Mouse (Mus musculus): Measurements from ENCODE around the gene Lyl1.

Lyl1 gene

DNA sequence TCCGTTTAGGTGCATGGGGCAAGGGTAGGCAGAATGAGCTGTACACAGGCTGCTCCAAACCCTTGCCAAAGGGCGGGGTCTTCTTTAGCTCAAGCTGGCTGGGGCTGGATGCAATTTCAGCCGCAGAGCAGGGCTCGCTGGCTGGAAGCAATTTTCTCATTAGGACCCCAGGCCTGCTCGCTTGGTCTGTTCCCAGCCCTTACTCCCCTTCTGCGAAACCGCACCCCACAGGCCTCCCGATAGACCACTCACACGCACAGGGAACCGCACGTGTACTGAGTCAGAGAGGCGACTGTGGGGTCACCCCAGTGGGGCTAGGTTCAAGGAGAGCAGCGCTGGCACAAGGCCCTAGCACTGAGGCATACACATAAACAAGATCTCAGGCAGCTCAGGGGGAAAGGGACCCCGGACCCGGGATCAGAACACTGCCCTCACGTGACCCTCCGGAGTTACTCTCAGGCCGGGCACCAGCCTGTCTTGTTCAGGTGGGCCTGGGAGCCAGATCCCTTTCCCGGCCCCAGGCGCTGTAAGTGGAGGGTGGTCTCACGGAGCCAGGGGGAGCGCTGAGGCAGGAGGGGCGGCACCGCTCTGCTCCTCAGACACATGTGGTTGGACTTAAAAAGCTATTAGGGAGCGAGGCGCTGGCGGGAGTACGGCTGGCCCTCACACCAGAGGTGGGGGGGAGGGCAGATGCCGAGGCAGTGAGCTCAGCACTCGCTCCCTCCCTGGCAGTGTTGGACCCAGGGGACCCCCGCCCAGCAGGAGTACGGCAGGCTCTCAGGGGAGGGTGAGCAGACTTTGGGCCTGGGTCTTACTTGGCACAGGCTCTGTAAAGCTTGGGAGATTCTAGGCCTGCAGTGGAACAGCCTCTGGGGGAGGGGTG lies 41.2 kb downstream of the Lyl1 start:
- DNase-seq (ENCODE audit: low spot score), result peak; percentile 82

- DNase-seq (ENCODE audit: low spot score), result peak; percentile 48
These were observed 41.8 kb downstream of the Lyl1 start for GRCm38 (mm10) chr8:84743054-84743415.

- DNase-seq (ENCODE audit: low spot score), result peak; percentile 82
These were observed 42.5 kb downstream of the Lyl1 start for GRCm38 (mm10) chr8:84743517-84744420.

- DNase-seq (ENCODE audit: low spot score), result no peak
These were observed 44.0 kb downstream of the Lyl1 start for GRCm38 (mm10) chr8:84745032-84745925.

DNA sequence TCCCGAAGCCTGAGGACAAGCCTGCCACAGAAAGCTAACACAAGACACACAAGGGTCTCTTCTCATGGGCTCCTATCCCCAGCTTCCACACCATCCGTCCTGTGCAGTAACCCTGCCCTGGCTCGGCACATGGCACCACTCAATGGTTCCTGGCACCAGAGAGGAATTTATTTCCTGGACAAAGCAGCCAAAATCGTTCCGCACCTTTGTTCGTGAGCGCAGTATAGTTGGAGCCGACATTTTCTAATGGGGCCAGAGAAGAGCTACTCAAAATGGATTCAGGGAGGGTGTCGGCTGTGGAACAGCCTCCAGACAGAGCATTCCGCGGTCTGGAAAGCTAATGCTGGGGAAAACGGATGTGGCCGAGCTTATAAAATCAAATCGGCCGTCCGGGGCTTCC lies 48.3 kb downstream of the Lyl1 start:
- DNase-seq (ENCODE audit: low spot score), result no peak

DNA sequence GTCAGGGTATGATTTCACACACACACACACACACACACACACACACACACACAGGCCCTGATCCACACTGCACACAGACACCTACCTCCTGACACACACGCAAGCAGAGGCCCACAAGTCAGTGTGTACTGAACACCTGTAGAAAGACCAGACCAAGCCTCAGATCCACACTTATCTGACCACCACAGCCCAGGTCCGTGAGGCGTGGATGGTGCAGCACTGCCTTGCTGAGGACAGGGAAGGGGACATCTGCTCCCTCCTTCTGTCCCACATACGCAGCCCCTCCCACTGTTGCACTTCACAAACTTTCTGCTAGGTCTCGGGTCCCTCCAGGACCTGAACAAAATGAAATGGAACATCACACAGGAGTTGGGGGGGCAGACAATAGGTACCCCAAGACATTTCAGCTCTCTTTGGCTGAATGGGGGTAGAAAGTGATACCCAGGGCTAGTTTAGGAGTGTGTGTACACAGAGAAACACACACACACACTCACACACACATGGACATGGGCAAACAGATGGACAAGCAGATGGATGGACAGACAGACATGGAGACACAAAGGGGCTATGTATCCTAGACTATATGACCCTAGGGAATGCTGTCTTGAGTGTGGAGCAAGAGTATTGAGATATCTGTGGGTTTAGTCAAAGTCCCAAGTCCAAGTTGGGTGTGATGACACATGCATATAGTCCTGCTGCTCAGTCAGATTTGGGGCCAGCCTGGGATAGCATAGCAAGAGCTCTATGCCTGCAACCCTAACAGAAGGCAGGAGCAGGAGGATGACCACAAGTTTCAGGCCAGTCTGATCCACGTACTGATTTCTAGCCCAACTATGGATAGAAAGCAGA lies 51.7 kb downstream of the Lyl1 start:
- no peak for DNase-seq (ENCODE audit: low spot score)
